Mouse (Mus musculus) ES-Bruce4 (cell line): ENCODE measurements around the gene Frrs1.

Experiments used
- CTCF ChIP-seq: IDR thresholded peaks from one replicate; pipeline ENCODE4 v1.8.1; 2011; ENCODE audit warnings: low read depth, low read length
- POLR2A ChIP-seq: IDR thresholded peaks from one replicate; pipeline ENCODE4 v1.8.1; 2011; ENCODE audit warnings: low read length; ENCODE audit not compliant: insufficient read depth

DNA sequence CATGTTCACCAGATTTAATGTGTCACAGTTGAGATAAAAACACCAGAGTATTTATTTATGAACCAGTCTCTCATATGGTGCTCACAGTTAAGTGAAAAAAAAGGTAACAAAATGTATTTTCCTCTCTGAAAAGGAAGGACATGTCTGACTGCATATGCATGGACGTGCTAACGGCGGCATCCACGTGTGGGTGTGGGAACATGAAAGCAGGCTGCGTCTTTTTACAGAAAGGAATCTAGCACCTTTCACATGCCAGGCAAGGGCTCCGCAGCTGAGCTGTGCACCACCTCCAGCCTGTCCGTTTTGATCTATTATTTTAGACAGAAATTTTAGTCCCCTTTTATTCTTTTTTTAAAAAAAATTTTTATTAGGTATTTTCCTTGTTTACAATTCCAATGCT lies 30.1 kb downstream of the Frrs1 start:
- TF ChIP-seq POLR2A (no peak), CTCF (no peak)
